Mouse (Mus musculus) mouse trophoblast stem cell (cell line): Measurements from ENCODE around the gene Phf21b.

Experiments
- in situ Hi-C, 2 experiments: fragments of 300-500 bp; cut with MseI, MboI; formaldehyde crosslinking; loops; 2 replicates in 1 of 2; 3 replicates in 1 of 2; pipeline ENCODE4 v1.15.1; 2025

The Phf21b gene

GRCm38 (mm10) chr15:84846216-84846615 is 9.6 kb downstream of the Phf21b start:
- in situ Hi-C loops, result no loop called here

GRCm38 (mm10) chr15:84844831-84845230 is 11.0 kb downstream of the Phf21b start:
- in situ Hi-C loops, result no loop called here

DNA sequence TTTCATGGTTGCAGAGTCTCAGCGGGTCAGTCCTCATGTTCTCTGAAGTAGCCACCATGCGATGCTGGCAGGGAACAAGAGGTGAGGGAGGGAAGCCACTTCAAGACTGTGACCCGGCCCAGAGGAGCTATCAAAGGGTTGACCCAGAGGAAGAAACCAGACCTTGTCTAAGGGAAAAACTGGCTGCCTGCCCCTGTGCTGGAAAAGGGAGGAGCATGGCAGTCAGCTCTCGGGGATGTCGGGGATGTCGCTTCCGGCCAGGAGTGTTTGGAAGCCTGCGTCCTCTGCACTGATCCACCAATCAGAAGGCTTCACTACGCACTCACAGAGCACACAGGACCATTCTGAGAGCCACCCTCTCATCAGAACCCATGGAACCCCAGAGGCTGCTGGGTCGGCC is 12.8 kb downstream of the Phf21b start:
- in situ Hi-C loops, result no loop called here

GRCm38 (mm10) chr15:84841925-84842821 is 13.7 kb downstream of the Phf21b start:
- in situ Hi-C loops, result no loop called here

- in situ Hi-C loops, result no loop called here
These were observed 15.3 kb downstream of the Phf21b start for GRCm38 (mm10) chr15:84840560-84840959.

DNA sequence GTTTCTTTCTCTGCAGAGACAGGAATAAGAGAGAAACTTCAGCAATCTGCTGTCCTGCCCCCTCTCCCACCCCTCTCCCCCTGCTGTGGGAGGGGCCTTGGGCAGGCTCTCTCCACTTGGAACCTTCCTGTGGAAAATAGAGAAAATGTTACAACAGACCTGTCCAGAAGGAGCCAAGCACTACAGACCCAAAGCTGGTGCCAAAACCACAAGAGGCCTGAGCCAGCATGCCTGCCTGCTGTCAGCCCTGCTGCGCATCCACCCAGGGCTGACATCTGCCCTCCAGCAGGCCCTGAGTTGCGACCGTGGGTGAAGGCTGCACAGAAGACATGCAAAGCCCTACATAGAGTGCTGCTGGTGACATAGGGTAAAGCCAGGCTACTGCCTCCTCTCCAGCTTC is 16.3 kb downstream of the Phf21b start:
- in situ Hi-C loops, result no loop called here

DNA sequence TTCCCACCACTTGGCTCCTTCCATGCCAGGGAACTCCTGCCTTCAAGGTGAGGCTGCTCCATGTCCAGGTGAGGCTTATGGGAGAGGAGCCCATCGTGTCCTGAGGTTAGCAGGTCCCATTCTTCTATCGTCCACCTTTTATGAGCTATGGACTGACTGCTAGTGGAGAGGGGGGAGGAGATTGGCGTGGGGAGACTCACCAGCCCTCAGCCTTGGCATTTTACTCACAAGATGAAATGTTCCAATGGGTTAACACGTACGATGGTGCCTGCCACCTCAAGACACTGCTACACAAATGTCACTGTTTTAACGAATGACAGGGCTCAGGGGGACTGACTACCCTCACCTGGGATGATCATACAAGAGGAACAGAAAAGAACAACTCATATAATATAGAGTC is 18.0 kb downstream of the Phf21b start:
- in situ Hi-C loops, result no loop called here

DNA sequence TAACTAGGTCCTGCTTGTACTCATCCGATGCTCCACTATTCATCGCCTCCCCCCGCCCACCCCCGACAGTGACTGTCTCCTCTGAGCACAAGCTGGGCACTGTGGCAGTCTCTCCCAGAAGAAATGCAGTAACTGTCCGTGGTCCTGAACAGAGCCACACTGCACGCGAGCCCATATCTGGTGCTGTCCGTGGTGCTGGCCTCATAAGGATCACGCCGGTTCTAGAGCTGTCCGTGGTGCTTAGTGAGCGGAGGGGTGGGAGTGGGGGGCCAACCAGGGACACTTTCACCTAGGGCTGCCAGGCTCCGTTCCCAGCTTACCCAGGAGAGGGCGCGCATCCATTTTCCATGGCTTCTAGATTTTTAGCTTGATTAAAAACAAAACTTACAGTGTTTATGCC is 26.4 kb downstream of the Phf21b start:
- in situ Hi-C loops, result no loop called here

GRCm38 (mm10) chr15:84828603-84829002 is 27.2 kb downstream of the Phf21b start:
- in situ Hi-C loops, result no loop called here

DNA sequence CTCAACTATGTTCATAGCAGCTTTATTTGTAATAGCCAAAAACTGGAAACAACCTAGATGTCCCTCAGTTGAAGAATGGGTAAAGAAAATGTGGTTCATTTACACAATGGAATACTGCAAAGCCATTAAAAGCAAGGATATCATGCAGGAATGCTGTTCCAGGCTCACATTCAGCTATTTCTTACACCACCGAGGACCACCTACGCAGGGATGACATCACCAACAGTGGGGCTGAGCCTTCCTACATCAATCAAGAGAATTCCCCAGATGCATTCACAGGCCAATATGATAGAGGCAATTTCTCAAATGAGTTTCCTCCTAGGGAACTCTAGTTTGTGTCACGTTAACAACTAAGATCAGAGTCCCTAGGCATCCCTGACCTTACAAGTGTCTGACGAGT is 32.8 kb downstream of the Phf21b start:
- in situ Hi-C loops, result no loop called here

GRCm38 (mm10) chr15:84820811-84821210 is 35.0 kb downstream of the Phf21b start:
- in situ Hi-C loops, result no loop called here

DNA sequence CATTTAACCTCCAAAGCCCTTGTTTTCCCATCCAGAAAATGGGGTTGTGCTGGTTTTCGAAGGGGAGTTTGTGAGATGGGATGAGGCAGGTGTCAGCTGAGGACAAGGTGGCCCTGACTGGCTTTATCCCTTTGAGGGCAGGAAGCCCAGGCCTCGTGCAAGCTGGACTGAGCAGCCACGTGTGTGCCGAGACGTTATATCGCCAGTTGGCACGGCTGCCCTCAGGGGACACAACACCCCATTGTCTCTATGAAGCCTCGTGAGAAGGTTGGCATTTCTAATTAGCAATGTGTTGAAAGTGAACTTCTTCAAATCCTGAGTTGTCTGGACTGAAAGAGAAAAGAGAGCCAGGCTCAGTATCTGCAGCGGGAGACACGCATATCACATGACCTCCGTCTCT is 37.6 kb downstream of the Phf21b start:
- in situ Hi-C loops, result no loop called here

DNA sequence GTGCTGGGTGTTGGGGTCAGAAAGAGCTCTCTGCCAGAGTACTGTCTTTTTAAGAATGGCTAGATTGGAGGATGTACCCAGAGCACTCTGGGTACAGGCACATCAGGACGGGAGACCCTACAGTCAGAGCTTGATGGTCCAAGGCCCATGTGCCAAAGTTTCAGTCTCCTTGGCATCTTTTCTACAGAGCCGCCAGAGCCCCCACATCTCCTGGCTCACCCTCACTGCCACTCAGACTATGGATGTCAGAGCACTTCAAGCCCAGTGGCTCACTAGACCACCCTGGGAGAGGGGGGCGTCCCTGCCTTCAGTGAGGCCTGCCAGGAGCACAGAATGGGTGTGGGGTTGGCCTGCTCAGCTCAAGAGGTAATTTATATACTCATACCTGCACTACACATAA is 38.3 kb downstream of the Phf21b start:
- in situ Hi-C loops, result no loop called here

- in situ Hi-C loops, result no loop called here
These were observed 40.7 kb downstream of the Phf21b start for GRCm38 (mm10) chr15:84815171-84815570.

- in situ Hi-C loops, result no loop called here
These were observed 43.0 kb downstream of the Phf21b start for GRCm38 (mm10) chr15:84812831-84813357.

- in situ Hi-C loops, result no loop called here
These were observed 44.7 kb downstream of the Phf21b start for GRCm38 (mm10) chr15:84811126-84811525.

- in situ Hi-C loops, result no loop called here
These were observed 46.4 kb downstream of the Phf21b start for GRCm38 (mm10) chr15:84809275-84809952.

DNA sequence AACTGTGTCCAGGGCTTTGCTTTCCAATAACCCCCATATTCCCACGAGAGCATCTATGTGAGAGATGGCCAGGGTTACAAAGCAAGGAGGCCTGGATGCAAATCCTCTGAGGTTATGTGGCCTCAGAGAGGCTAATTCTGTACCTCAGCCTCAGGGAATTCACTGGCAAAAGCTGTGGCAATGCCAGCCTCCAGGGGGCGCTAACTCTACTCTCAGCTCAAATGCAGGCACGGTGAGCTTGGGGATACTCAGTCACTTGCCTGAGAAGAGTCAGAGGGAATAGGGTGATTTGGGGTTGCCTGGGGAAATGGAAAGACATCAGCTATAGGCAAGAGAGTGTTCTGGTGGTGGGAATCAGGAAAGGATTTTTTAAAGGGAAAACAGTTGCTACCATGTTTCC is 52.2 kb downstream of the Phf21b start:
- in situ Hi-C loops, result no loop called here

- in situ Hi-C loops, result no loop called here
These were observed 55.7 kb downstream of the Phf21b start for GRCm38 (mm10) chr15:84800132-84800531.

DNA sequence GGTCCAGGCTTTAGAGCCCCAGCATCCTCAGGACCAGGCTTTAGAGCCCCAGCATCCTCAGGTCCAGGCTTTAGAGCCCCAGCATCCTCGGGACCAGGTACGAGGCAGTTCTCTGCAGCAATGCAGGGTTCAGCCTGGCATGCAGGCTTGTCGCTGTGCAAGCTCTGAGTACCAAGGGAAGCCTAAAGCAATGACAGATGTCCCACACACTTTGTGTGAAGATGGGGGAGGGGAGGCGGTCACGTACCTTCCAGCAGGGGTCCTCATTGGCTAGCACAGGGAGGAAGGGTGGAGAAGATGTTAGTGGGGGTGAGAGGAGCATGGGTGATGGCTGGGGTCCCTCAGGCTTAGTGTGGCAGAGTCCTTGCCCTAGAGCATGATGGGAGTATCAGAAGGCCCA is 62.2 kb downstream of the Phf21b start:
- in situ Hi-C loops, result no loop called here

- in situ Hi-C loops, result no loop called here
These were observed 68.7 kb downstream of the Phf21b start for GRCm38 (mm10) chr15:84787161-84787560.

DNA sequence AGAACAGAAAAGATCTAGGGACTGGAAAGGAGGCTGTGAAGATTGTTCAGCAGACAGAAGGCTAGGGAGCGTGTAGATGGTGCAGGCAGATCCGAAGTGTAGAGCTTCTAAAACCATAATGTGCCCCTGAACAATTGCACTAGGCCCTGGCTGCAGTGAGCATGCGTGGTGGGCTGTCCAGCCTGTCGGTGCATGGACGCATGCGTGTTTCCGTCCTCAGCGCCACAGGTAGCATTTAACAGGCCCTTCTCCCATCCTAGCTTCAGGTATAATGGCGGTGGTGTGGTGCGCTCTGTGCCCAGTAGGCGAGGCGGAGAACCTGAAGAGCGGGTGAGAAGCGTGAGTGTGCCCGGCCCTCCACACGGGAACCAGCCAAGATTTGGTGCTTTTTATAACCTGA is 71.0 kb downstream of the Phf21b start:
- in situ Hi-C loops, result no loop called here

- in situ Hi-C loops, result no loop called here
These were observed 77.3 kb downstream of the Phf21b start for GRCm38 (mm10) chr15:84778587-84778986.
